Mouse (Mus musculus): Measurements from ENCODE around the gene Ttc7b.

DNA sequence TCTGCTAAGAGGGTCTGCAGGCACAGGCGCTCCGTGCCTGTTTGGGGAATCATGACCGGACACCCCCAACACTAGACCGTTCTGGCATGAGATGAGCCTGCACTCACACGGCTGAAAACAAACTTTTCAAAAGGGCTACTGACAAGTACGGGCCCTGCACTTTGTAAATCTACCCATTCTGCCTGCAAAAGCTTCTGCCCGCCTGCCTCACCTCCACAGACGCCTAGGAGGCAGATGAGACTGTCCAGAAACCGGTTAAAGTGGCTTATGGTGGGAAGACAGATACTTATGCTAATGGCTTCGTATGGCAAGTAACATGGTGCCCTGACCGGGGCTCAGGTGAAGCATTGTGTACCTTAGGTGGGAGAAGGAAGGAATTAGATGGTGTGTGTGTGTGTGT is 16.5 kb upstream of the Ttc7b start:
- TF ChIP-seq CTCF (IDR thresholded peaks at IDR 0.05; ENCODE audit: control insufficient read depth, insufficient read depth, insufficient replicate concordance, low read depth, low read length) (no peak), POLR2A (IDR thresholded peaks at IDR 0.05; ENCODE audit: control insufficient read depth, low read depth, low read length) (no peak)
